Mouse (Mus musculus) lung, embryonic 14.5 days (tissue): ENCODE data around the gene Ctsw. TPM values are rescaled to one million over a fixed set of nuclear protein-coding genes. Genes with fewer than 3 reads are reported as not detected.

Experiments
- ATAC-seq: fragments of 200-750 bp; cut with Nextera tagmentation; 2 replicates; pipeline ENCODE4 v1.8.0; 2017; ENCODE audit warnings: mild to moderate bottlenecking, moderate TSS enrichment, moderate library complexity; ENCODE audit not compliant: insufficient read depth
- DNase-seq: peaks from one replicate; pipeline ENCODE4 v3.0.0-alpha.2; 2015
- H3K27ac ChIP-seq: fragments of 300-500 bp; sonication (generic); 2 replicates; pipeline ENCODE4 v1.5.1; 2014; ENCODE audit warnings: low read depth, mild to moderate bottlenecking, moderate library complexity
- H3K27me3 ChIP-seq: fragments of 300-500 bp; sonication (generic); 2 replicates; pipeline ENCODE4 v1.6.1; 2014; ENCODE audit warnings: low read length, control low read depth; ENCODE audit not compliant: insufficient read depth
- H3K36me3 ChIP-seq: fragments of 300-500 bp; sonication (generic); 2 replicates; pipeline ENCODE4 v1.6.1; 2014; ENCODE audit warnings: control low read depth; ENCODE audit not compliant: insufficient read depth
- H3K4me1 ChIP-seq: fragments of 300-500 bp; sonication (generic); 2 replicates; pipeline ENCODE4 v1.6.1; 2014; ENCODE audit warnings: antibody characterized with exemption, control low read depth; ENCODE audit not compliant: insufficient read depth
- H3K4me2 ChIP-seq: fragments of 300-500 bp; sonication (generic); 2 replicates; pipeline ENCODE4 v1.6.1; 2014; ENCODE audit warnings: mild to moderate bottlenecking
- H3K4me3 ChIP-seq: fragments of 300-500 bp; sonication (generic); 2 replicates; pipeline ENCODE4 v1.5.1; 2014; ENCODE audit warnings: low read depth, low read length
- H3K9ac ChIP-seq: fragments of 300-500 bp; sonication (generic); 2 replicates; pipeline ENCODE4 v1.6.1; 2014
- H3K9me3 ChIP-seq: fragments of 300-500 bp; sonication (generic); 2 replicates; pipeline ENCODE4 v1.6.1; 2016; ENCODE audit warnings: low read depth, low read length, control low read depth
- CTCF ChIP-seq: IDR thresholded peaks from 2 replicates; pipeline ENCODE4 v1.5.1; 2016; ENCODE audit warnings: antibody characterized with exemption, low read depth
- WGBS: fragments of 180-500 bp; shearing (Covaris S2); extraction: QIAGEN DNeasy Blood & Tissue Kit; methylation state at CpG from one replicate; pipeline ENCODE4 v1.1.7; 2014; 5-methylcytosine and 5-hydroxymethylcytosine counted together
- polyA plus RNA-seq: library from polyadenylated mRNA; unstranded; fragments of >200 nt; fragmentation: Nextera tagmentation; extraction: Ambion mirVana; gene quantifications from 2 replicates; pipeline ENCODE4 v1.2.1, GENCODE M21; 2014

Ctsw gene
- polyA plus RNA-seq, 1 experiment from 2014 or later, result 1.8 TPM

GRCm38 (mm10) chr19:5460465-5460911 lies 7.8 kb downstream of the Ctsw start, which contains the start of gene Fibp:
Gene Fibp, plus strand, starts transcription at chr19:5460615.
- Histone ChIP-seq H3K4me3 (peak within 1 kb of the TSS; percentile 57), H3K4me2 (peak within 1 kb of the TSS; percentile 82), H3K27ac (peak within 1 kb of the TSS; percentile 42; the same call in 1 of the 2 replicates), H3K36me3 (peaks cover 34% of the 10 kb centered on the region), H3K4me1 (peaks cover 10% of the 10 kb centered on the region), H3K27me3 (no peaks in the 10 kb centered on the region), H3K9ac (peak within 1 kb of the TSS; percentile 62), H3K9me3 (no peaks in the 10 kb centered on the region)
- no peak for TF ChIP-seq CTCF
- WGBS, result 1% methylated on average over 32 of the region's 32 CpGs
- peak; percentile 64 for ATAC-seq
- DNase-seq, result peak; percentile 97

- no peak for TF ChIP-seq CTCF
- Histone ChIP-seq H3K27ac (0 out of 2 replicates have a peak overlapping the region, but pooled peaks have one; percentile 10), H3K4me1 (peaks cover 10% of the 10 kb centered on the region), H3K9ac (peak overlapping the region; percentile 62), H3K4me3 (peak overlapping the region; percentile 57), H3K4me2 (peak overlapping the region; percentile 82), H3K9me3 (no peaks in the 10 kb centered on the region), H3K27me3 (no peaks in the 10 kb centered on the region), H3K36me3 (peaks cover 30% of the 10 kb centered on the region)
- no peak for ATAC-seq
- 24% methylated on average over 3 of the region's 3 CpGs for WGBS
- DNase-seq, result no peak
These were observed 8.4 kb downstream of the Ctsw start for GRCm38 (mm10) chr19:5459896-5460295.

- Histone ChIP-seq H3K9ac (no peak overlapping the region), H3K4me1 (peaks cover 10% of the 10 kb centered on the region), H3K4me2 (no peak overlapping the region), H3K4me3 (no peak overlapping the region), H3K9me3 (no peaks in the 10 kb centered on the region), H3K36me3 (peaks cover 25% of the 10 kb centered on the region), H3K27ac (no peak overlapping the region), H3K27me3 (no peaks in the 10 kb centered on the region)
- no peak for TF ChIP-seq CTCF
- ATAC-seq (no peak), DNase-seq (no peak)
- 67% methylated on average over 7 of the region's 7 CpGs for WGBS
These were observed 9.3 kb downstream of the Ctsw start for GRCm38 (mm10) chr19:5459019-5459418.

- H3K4me2 ChIP-seq, result peak within 1 kb of the TSS; percentile 99
- H3K9ac ChIP-seq, result peak within 1 kb of the TSS; percentile 78
- no peaks in the 10 kb centered on the region for H3K27me3 ChIP-seq
- TF ChIP-seq CTCF, result no peak
- WGBS, result 12% methylated on average over 14 of the region's 14 CpGs
- H3K4me1 ChIP-seq, result peaks cover 10% of the 10 kb centered on the region
- peak within 1 kb of the TSS; percentile 90 for H3K27ac ChIP-seq
- peak within 1 kb of the TSS; percentile 84 for H3K4me3 ChIP-seq
- H3K9me3 ChIP-seq, result no peaks in the 10 kb centered on the region
- H3K36me3 ChIP-seq, result peaks cover 21% of the 10 kb centered on the region
- no peak for DNase-seq
- no peak for ATAC-seq
These were observed 10.4 kb downstream of the Ctsw start, which contains the start of gene Ccdc85b for GRCm38 (mm10) chr19:5457746-5458442. Gene Ccdc85b, minus strand, starts transcription at chr19:5457894.

- DNase-seq (peak; percentile 96), ATAC-seq (peak; percentile 89)
- peak overlapping the region; percentile 78 for H3K9ac ChIP-seq
- H3K36me3 ChIP-seq, result peaks cover 14% of the 10 kb centered on the region
- peaks cover 10% of the 10 kb centered on the region for H3K4me1 ChIP-seq
- TF ChIP-seq CTCF, result no peak; the same call in 1 of the 2 replicates
- no peaks in the 10 kb centered on the region for H3K27me3 ChIP-seq
- peak overlapping the region; percentile 99 for H3K4me2 ChIP-seq
- H3K27ac ChIP-seq, result peak overlapping the region; percentile 90
- H3K9me3 ChIP-seq, result no peaks in the 10 kb centered on the region
- H3K4me3 ChIP-seq, result peak overlapping the region; percentile 84
- under 1% methylated on average over 70 of the region's 70 CpGs for WGBS
These were observed 11.2 kb downstream of the Ctsw start for GRCm38 (mm10) chr19:5456922-5457745.

DNA sequence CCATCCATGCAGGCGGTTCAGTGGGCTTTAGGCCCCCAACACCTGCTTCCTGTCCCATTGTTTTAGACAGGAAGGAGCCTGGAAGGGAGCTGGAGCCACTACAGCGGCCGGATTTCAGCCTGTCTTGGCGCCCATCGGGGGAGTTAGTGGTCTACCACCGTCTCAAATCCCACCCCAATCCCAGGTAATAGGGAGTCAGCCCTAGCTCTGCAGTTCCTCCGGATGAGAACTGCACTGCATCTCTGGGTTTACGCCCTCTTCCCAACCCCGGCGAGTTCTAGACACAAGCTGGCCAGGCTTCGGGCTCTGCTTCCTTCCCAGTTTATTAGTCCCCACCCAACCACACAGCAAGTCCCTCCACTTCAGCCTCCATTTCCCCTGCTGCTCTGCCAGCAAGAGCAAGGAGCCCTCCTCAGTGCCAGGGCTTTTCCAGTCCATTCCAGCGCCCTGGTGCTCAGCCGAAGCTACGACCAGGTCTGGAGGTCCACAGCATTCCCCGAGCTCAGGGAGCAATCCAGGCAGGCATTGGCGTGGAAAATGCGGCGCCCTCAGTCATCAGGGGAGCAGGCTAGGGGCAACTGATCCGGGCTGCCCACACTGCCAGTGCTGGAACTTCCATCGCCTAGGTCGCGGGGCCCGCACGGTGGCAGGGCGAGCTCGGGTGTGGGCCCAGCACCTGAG lies 11.9 kb downstream of the Ctsw start:
- Histone ChIP-seq H3K9me3 (no peaks in the 10 kb centered on the region), H3K4me3 (peak overlapping the region; percentile 84), H3K36me3 (peaks cover 10% of the 10 kb centered on the region), H3K4me1 (peaks cover 8% of the 10 kb centered on the region), H3K9ac (peak overlapping the region; percentile 78), H3K4me2 (peak overlapping the region; percentile 99), H3K27me3 (no peaks in the 10 kb centered on the region), H3K27ac (peak overlapping the region; percentile 90)
- ATAC-seq (no peak), DNase-seq (peak; percentile 62)
- 2% methylated on average over 26 of the region's 26 CpGs for WGBS
- no peak for TF ChIP-seq CTCF
